Mouse (Mus musculus) small intestine, adult 2 months (tissue): ENCODE measurements around the gene Gnao1.

Experiments
- CTCF ChIP-seq: fragments of 200-500 bp; IDR thresholded peaks from 2 replicates; pipeline ENCODE4 v1.5.1; 2012; ENCODE audit warnings: low read depth, mild to moderate bottlenecking, control low read depth, inconsistent platforms, low read length, moderate library complexity, mixed read lengths; ENCODE audit not compliant: insufficient replicate concordance, insufficient read length; ENCODE audit errors: extremely low read depth
- POLR2A ChIP-seq: fragments of 200-500 bp; IDR thresholded peaks from 2 replicates; pipeline ENCODE4 v1.6.1; 2012; ENCODE audit warnings: low read depth, mild to moderate bottlenecking, control low read depth, inconsistent platforms, low read length, moderate library complexity

DNA sequence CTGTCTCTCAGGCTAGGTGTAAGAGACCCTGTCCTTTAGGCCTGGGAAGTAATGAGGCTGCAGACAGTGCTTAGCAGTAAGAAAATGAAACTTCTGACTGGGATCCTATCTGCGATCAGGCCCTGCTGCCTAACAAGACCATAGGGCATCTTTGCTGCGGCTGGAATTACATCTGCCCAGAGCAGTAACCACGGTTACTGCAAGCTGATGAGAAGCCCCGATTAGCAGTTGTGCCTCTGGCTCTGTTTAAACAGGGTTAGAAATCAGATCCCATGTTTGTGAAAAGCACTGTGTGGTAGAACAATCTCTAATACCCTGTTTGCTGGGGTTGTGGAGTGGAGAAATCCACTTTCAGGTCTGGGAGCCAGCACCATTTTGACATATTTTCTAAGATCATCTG is 50.3 kb downstream of the Gnao1 start:
- TF ChIP-seq POLR2A = no peak
- TF ChIP-seq CTCF = no peak
